Mouse (Mus musculus): ENCODE results near the gene Mysm1. TPM values are rescaled to one million over a fixed set of nuclear protein-coding genes. Genes with fewer than 3 reads are reported as not detected.

Gene Mysm1
- 6.1 and 9.6 TPM in 2 replicates for polyA plus RNA-seq (2012; rRNA removed; ENCODE audit: low replicate concordance)

DNA sequence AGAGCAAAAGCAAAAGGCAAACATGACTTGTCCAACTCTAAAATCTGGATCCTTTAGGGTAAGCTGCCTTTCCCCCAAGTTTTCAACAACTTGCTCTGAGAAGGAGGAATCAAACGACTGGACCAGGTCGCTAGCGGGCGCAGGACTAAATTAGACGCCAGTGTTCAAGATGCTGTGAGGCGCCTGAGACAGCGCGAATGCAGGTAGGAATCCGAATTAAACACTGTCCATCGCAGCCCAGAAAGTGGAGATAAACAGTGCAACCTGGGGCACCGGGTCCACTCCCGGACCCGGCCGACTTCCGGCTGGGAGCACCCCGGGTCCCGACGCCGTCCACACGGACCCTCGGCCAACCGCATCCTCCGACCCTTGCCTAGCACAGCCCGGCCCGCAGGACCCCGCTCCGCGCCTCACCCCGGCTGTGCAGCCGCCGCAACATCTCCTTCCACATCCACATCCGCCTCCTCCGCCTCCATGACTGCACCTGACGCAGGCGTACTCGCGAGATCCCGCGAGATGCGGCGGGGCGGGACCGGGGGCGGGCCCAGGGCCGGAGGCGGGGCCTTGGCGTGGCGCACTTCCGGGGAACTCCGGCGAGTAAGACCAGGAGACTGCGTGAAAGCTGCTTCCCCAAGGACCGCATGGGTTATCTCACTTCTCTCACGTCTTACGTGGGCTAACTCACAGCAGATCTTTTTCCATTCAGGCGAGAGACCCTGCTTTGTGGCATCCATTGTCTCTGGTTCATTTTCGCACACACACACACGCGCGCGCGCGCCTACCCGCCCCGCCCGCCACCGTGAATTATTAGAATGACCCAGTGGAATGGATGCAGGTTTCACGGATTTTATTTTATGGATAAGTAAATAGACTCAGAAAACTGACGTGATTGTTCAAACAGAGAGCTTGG is at the start of gene Mysm1:
TSS of gene Mysm1 (minus strand) at position 511 of the 910 bp plus-strand sequence.

DNA sequence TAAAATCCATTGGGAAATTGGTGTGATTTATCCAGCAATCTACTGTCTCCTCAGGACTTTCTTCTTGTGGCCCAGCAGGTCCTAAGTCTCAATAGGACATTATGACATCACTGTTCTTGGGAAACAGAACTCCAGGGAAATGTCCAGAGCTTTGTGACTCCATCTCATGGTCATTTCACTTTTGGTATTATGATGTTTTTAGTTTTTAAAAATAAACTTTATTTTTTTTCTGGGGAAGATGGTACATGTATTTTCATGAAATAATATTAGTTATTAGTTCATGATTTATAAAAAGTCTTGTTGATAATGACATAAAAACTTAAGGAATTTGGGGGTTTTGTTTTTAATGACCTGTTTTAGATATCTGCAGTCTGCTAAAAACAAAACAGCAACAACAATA is 50.2 kb downstream of the Mysm1 start, which contains the start of gene Eqtn:
TSS of gene Eqtn (minus strand) at position 101 of the 400 bp plus-strand sequence.

Other genes with a start within 250 kb of the Mysm1 start
- gene Tek, start 239.8 kb downstream of the Mysm1 start, polyA plus RNA-seq (2012; rRNA removed; ENCODE audit: low replicate concordance): 21.6 and 25.7 TPM in 2 replicates
- gene Eqtn, start 50.3 kb downstream of the Mysm1 start, polyA plus RNA-seq (2012; rRNA removed; ENCODE audit: low replicate concordance): 0.10 TPM in 1 of 2 replicates, not detected in the other
- 36.9 and 73.8 TPM in 2 replicates for gene Jun, start 73.1 kb upstream of the Mysm1 start, polyA plus RNA-seq (2012; rRNA removed; ENCODE audit: low replicate concordance)